Mouse (Mus musculus): ENCODE data around the gene Trmt13. TPM values are rescaled to one million over a fixed set of nuclear protein-coding genes. Genes with fewer than 3 reads are reported as not detected.
"Not testable (repeated sequence)": the region's sequence is repeated elsewhere in the genome, so short reads cannot be mapped to it uniquely, and the experiment has no call there.

The Trmt13 gene
- polyA plus RNA-seq (2016; fragmentation: Nextera tagmentation; extraction: Ambion mirVana) = 22.4 and 23.5 TPM in 2 replicates

GRCm38 (mm10) chr3:116614295-116614892 is at the start of gene Trmt13:
Trmt13 (minus strand) TSS chr3:116614587.
- peaks cover 77% of the 10 kb centered on the region for H3K36me3 ChIP-seq
- H3K9me3 ChIP-seq = no peaks in the 10 kb centered on the region
- H3K4me1 ChIP-seq (replicated peaks) = no peaks in the 10 kb centered on the region
- H3K27ac ChIP-seq = no peak within 1 kb of the TSS
- no peaks in the 10 kb centered on the region for H3K27me3 ChIP-seq (ENCODE audit: insufficient read depth, poor library complexity, severe bottlenecking)
- no peak within 1 kb of the TSS for H3K4me3 ChIP-seq
- no peak for DNase-seq (ENCODE audit: low spot score)
- 83% methylated on average over 10 of the region's 10 CpGs for WGBS

GRCm38 (mm10) chr3:116662463-116662863 is 48.1 kb upstream of the Trmt13 start, which contains the start of gene Mfsd14a:
Mfsd14a (minus strand) TSS chr3:116662677.
- WGBS = under 1% methylated on average over 39 of the region's 39 CpGs
- H3K4me3 ChIP-seq = peak within 1 kb of the TSS; percentile 95
- peak within 1 kb of the TSS; percentile 99 for H3K27ac ChIP-seq

GRCm38 (mm10) chr3:116661870-116662414 is 47.6 kb upstream of the Trmt13 start:
- Histone ChIP-seq H3K4me1 (replicated peaks) (peaks cover 32% of the 10 kb centered on the region), H3K36me3 (no peaks in the 10 kb centered on the region), H3K9me3 (no peaks in the 10 kb centered on the region), H3K4me3 (peak overlapping the region; percentile 95), H3K27ac (peak overlapping the region; percentile 99), H3K27me3 (ENCODE audit: insufficient read depth, poor library complexity, severe bottlenecking) (no peaks in the 10 kb centered on the region)
- under 1% methylated on average over 68 of the region's 68 CpGs for WGBS
- no peak for DNase-seq (ENCODE audit: low spot score)

More at GRCm38 (mm10) chr3:116662463-116662863, 48.1 kb upstream of the Trmt13 start, which contains the start of gene Mfsd14a:
- no peaks in the 10 kb centered on the region for H3K27me3 ChIP-seq (ENCODE audit: insufficient read depth, poor library complexity, severe bottlenecking)
- DNase-seq (ENCODE audit: low spot score) = peak; percentile 96
- 0 out of 2 replicates have a peak, but pooled peaks cover 2% of the 10 kb centered on the region for H3K36me3 ChIP-seq
- H3K4me1 ChIP-seq (replicated peaks) = peaks cover 32% of the 10 kb centered on the region
- H3K9me3 ChIP-seq = no peaks in the 10 kb centered on the region

GRCm38 (mm10) chr3:116661288-116661869 is 47.0 kb upstream of the Trmt13 start:
- no peaks in the 10 kb centered on the region for H3K9me3 ChIP-seq
- WGBS = 8% methylated on average over 16 of the region's 16 CpGs
- no peaks in the 10 kb centered on the region for H3K36me3 ChIP-seq
- H3K4me3 ChIP-seq = peak overlapping the region; percentile 95
- peak overlapping the region; percentile 99 for H3K27ac ChIP-seq
- no peak for DNase-seq (ENCODE audit: low spot score)
- peaks cover 37% of the 10 kb centered on the region for H3K4me1 ChIP-seq (replicated peaks)
- H3K27me3 ChIP-seq (ENCODE audit: insufficient read depth, poor library complexity, severe bottlenecking) = no peaks in the 10 kb centered on the region

GRCm38 (mm10) chr3:116659856-116660430 is 45.6 kb upstream of the Trmt13 start:
- 88% methylated on average over 13 of the region's 13 CpGs for WGBS
- Histone ChIP-seq H3K9me3 (no peaks in the 10 kb centered on the region), H3K27ac (no peak overlapping the region), H3K27me3 (ENCODE audit: insufficient read depth, poor library complexity, severe bottlenecking) (no peaks in the 10 kb centered on the region), H3K36me3 (no peaks in the 10 kb centered on the region), H3K4me1 (replicated peaks) (peaks cover 39% of the 10 kb centered on the region), H3K4me3 (no peak overlapping the region)
- DNase-seq (ENCODE audit: low spot score) = no peak

GRCm38 (mm10) chr3:116658928-116659565 is 44.7 kb upstream of the Trmt13 start:
- no peaks in the 10 kb centered on the region for H3K36me3 ChIP-seq
- no peak overlapping the region for H3K27ac ChIP-seq
- WGBS = 86% methylated on average over 15 of the region's 15 CpGs
- no peak for DNase-seq (ENCODE audit: low spot score)
- H3K4me3 ChIP-seq = no peak overlapping the region
- no peaks in the 10 kb centered on the region for H3K27me3 ChIP-seq (ENCODE audit: insufficient read depth, poor library complexity, severe bottlenecking)
- H3K4me1 ChIP-seq (replicated peaks) = peaks cover 39% of the 10 kb centered on the region
- no peaks in the 10 kb centered on the region for H3K9me3 ChIP-seq

- no peaks in the 10 kb centered on the region for H3K27me3 ChIP-seq (ENCODE audit: insufficient read depth, poor library complexity, severe bottlenecking)
- WGBS = 85% methylated on average over 7 of the region's 7 CpGs
- no peaks in the 10 kb centered on the region for H3K9me3 ChIP-seq
- no peak overlapping the region for H3K27ac ChIP-seq
- no peak overlapping the region for H3K4me3 ChIP-seq
- H3K4me1 ChIP-seq (replicated peaks) = peaks cover 39% of the 10 kb centered on the region
- DNase-seq (ENCODE audit: low spot score) = no peak
- H3K36me3 ChIP-seq = no peaks in the 10 kb centered on the region
Measured at GRCm38 (mm10) chr3:116656184-116656965, 42.0 kb upstream of the Trmt13 start.

- not testable (repeated sequence) for DNase-seq (ENCODE audit: low spot score); H3K9me3 ChIP-seq; H3K27ac ChIP-seq; H3K4me3 ChIP-seq; H3K27me3 ChIP-seq (ENCODE audit: insufficient read depth, poor library complexity, severe bottlenecking)
- Histone ChIP-seq H3K4me1 (replicated peaks) (peaks cover 17% of the 10 kb centered on the region), H3K36me3 (peaks cover 17% of the 10 kb centered on the region)
- 95% methylated on average over 11 of the region's 11 CpGs for WGBS
Measured at GRCm38 (mm10) chr3:116654051-116654450, 39.7 kb upstream of the Trmt13 start.

- no peaks in the 10 kb centered on the region for H3K9me3 ChIP-seq
- H3K27ac ChIP-seq = no peak overlapping the region
- H3K27me3 ChIP-seq (ENCODE audit: insufficient read depth, poor library complexity, severe bottlenecking) = no peaks in the 10 kb centered on the region
- H3K4me3 ChIP-seq = no peak overlapping the region
- H3K36me3 ChIP-seq = peaks cover 24% of the 10 kb centered on the region
- no peak for DNase-seq (ENCODE audit: low spot score)
- H3K4me1 ChIP-seq (replicated peaks) = peaks cover 14% of the 10 kb centered on the region; the same call in 1 of the 2 replicates
- whole genome bisulfite sequencing = 88% methylated on average over 5 of the region's 5 CpGs
Measured at GRCm38 (mm10) chr3:116653278-116653945, 39.0 kb upstream of the Trmt13 start.

- H3K4me3 ChIP-seq = no peak overlapping the region
- no peak overlapping the region for H3K27ac ChIP-seq
- no peaks in the 10 kb centered on the region for H3K9me3 ChIP-seq
- DNase-seq (ENCODE audit: low spot score) = no peak
- H3K36me3 ChIP-seq = peaks cover 37% of the 10 kb centered on the region
- peaks cover 14% of the 10 kb centered on the region; the same call in 1 of the 2 replicates for H3K4me1 ChIP-seq (replicated peaks)
- WGBS = 81% methylated on average over 3 of the region's 3 CpGs
- H3K27me3 ChIP-seq (ENCODE audit: insufficient read depth, poor library complexity, severe bottlenecking) = no peaks in the 10 kb centered on the region
Measured at GRCm38 (mm10) chr3:116652033-116652446, 37.7 kb upstream of the Trmt13 start.

GRCm38 (mm10) chr3:116650698-116651097 is 36.3 kb upstream of the Trmt13 start:
- H3K4me1 ChIP-seq (replicated peaks) = peaks cover 7% of the 10 kb centered on the region; the same call in 1 of the 2 replicates
- no peak for DNase-seq (ENCODE audit: low spot score)
- H3K36me3 ChIP-seq = peaks cover 51% of the 10 kb centered on the region
- H3K27ac ChIP-seq = no peak overlapping the region
- H3K27me3 ChIP-seq (ENCODE audit: insufficient read depth, poor library complexity, severe bottlenecking) = no peaks in the 10 kb centered on the region
- H3K9me3 ChIP-seq = no peaks in the 10 kb centered on the region
- H3K4me3 ChIP-seq = no peak overlapping the region
- WGBS = 96% methylated on average over 9 of the region's 9 CpGs

All from hindbrain, embryonic 10.5 days (tissue).